In genomic region chr7:117612788-117613473, GRCm38 (mm10) we compare ENCODE assay signal across 13 mouse cellular contexts.
DNase-seq lines count a peak whose midpoint lies in the region; ATAC-seq lines count a peak whose summit lies in the region.
"Had no signal": no experiment of that assay in that cellular context is flagged by ENCODE, and none has a peak within 500 bp of the region (broad histone marks: within the 10 kb centered on the region; RNA-seq: fewer than 3 reads in every experiment).

No protein-coding gene starts in this region.

- H3K9ac ChIP-seq in intestine, embryonic 15.5 days: no peak overlapping the region
- H3K9ac ChIP-seq in stomach, embryonic 16.5 days (ENCODE audit: low read length): no peak overlapping the region
- H3K9ac ChIP-seq in heart, embryonic 11.5 days (ENCODE audit: low read depth, low read length): no peak overlapping the region
- H3K9ac ChIP-seq: heart, embryonic 12.5 days; hindbrain, embryonic 12.5 days had no signal

- peaks cover 7% of the 10 kb centered on the region; the same call in 1 of the 2 replicates for H3K4me1 ChIP-seq in intestine, embryonic 15.5 days (replicated peaks)
- H3K4me1 ChIP-seq in stomach, embryonic 16.5 days (ENCODE audit: control insufficient read depth, insufficient read depth, low read length): no peaks in the 10 kb centered on the region
- H3K4me1 ChIP-seq in heart, embryonic 11.5 days (ENCODE audit: control insufficient read depth, insufficient read depth, low read length): no peaks in the 10 kb centered on the region
- H3K4me1 ChIP-seq: heart, embryonic 12.5 days had no signal

- no peak overlapping the region for H3K4me2 ChIP-seq in intestine, embryonic 15.5 days (replicated peaks)
- H3K4me2 ChIP-seq in stomach, embryonic 16.5 days (ENCODE audit: low read depth, low read length): no peak overlapping the region
- H3K4me2 ChIP-seq in heart, embryonic 11.5 days: no peak overlapping the region
- H3K4me2 ChIP-seq: heart, embryonic 12.5 days; hindbrain, embryonic 12.5 days had no signal

- H3K36me3 ChIP-seq in intestine, embryonic 15.5 days: no peaks in the 10 kb centered on the region
- no peaks in the 10 kb centered on the region for H3K36me3 ChIP-seq in stomach, embryonic 16.5 days (ENCODE audit: control insufficient read depth, insufficient read depth, low read length)
- no peaks in the 10 kb centered on the region for H3K36me3 ChIP-seq in heart, embryonic 11.5 days (ENCODE audit: control insufficient read depth, insufficient read depth, low read length)
- H3K36me3 ChIP-seq: heart, embryonic 12.5 days; hindbrain, embryonic 12.5 days had no signal

- 58% methylated on average over 11 of the region's 11 CpGs for WGBS in intestine, embryonic 15.5 days
- WGBS in stomach, embryonic 16.5 days: 56% methylated on average over 11 of the region's 11 CpGs
- WGBS in heart, embryonic 11.5 days (ENCODE audit: insufficient replicate concordance): 73% methylated on average over 11 of the region's 11 CpGs

- no peak overlapping the region for H3K4me3 ChIP-seq in intestine, embryonic 15.5 days (replicated peaks)
- H3K4me3 ChIP-seq in stomach, embryonic 16.5 days (replicated peaks; ENCODE audit: low read length): no peak overlapping the region
- no peak overlapping the region for H3K4me3 ChIP-seq in heart, embryonic 11.5 days (ENCODE audit: low read depth, low read length)
- H3K4me3 ChIP-seq: heart, embryonic 12.5 days; hindbrain, embryonic 12.5 days had no signal

- no peak overlapping the region for H3K27ac ChIP-seq in intestine, embryonic 15.5 days
- no peak overlapping the region for H3K27ac ChIP-seq in stomach, embryonic 16.5 days (ENCODE audit: low read length)
- no peak overlapping the region for H3K27ac ChIP-seq in heart, embryonic 11.5 days (ENCODE audit: low read depth, low read length)
- H3K27ac ChIP-seq: hindbrain, embryonic 12.5 days; macrophage had no signal

- ATAC-seq in CD4-positive, CD25-positive, alpha-beta regulatory T cell, adult 4 months: peak; percentile 20
- ATAC-seq in intestine, embryonic 15.5 days: peak; percentile 73
- peak; percentile 79 for ATAC-seq in stomach, embryonic 16.5 days (ENCODE audit: insufficient read depth, low FRiP score)
- no peak for ATAC-seq in heart, embryonic 11.5 days (replicated peaks; ENCODE audit: insufficient number of reproducible peaks, low FRiP score, low TSS enrichment)

- DNase-seq in kidney, postnatal 36 days: peak; percentile 8 to 10
- DNase-seq in kidney, postnatal 10 days: no peak
- DNase-seq in right cerebral cortex, postnatal 25 days: no peak
- no peak for DNase-seq in right cerebral cortex, adult 2 months (ENCODE audit: low spot score in 2 of 2)
- DNase-seq: cerebellum, adult 9-10 months; left cerebral cortex, postnatal 4 days had no signal

- H3K27me3 ChIP-seq in intestine, embryonic 15.5 days (replicated peaks): no peaks in the 10 kb centered on the region
- no peaks in the 10 kb centered on the region for H3K27me3 ChIP-seq in stomach, embryonic 16.5 days (ENCODE audit: control insufficient read depth, insufficient read depth, low read length)
- no peaks in the 10 kb centered on the region for H3K27me3 ChIP-seq in heart, embryonic 11.5 days (ENCODE audit: control insufficient read depth, insufficient read depth, low read length)
- H3K27me3 ChIP-seq: heart, embryonic 12.5 days; hindbrain, embryonic 12.5 days had no signal

- H3K9me3 ChIP-seq in intestine, embryonic 15.5 days: no peaks in the 10 kb centered on the region
- no peaks in the 10 kb centered on the region for H3K9me3 ChIP-seq in stomach, embryonic 16.5 days (replicated peaks; ENCODE audit: control insufficient read depth, low read length)
- no peaks in the 10 kb centered on the region for H3K9me3 ChIP-seq in heart, embryonic 11.5 days (replicated peaks; ENCODE audit: control insufficient read depth, low read length)
- H3K9me3 ChIP-seq: heart, embryonic 12.5 days; hindbrain, embryonic 12.5 days had no signal

Comparison
In these comparisons a context has a peak if more than half of its experiments do, and no peak if none do; other contexts are left out.
1. DNase-seq: peak in kidney, postnatal 36 days (2 of 2); none in kidney, postnatal 10 days (single experiment), right cerebral cortex, postnatal 25 days (single experiment) and right cerebral cortex, adult 2 months (0 of 2).